Comparison of ENCODE assay signal across 7 mouse cellular contexts in genomic region chr6:124993876-124994275, GRCm38 (mm10). TPM values are rescaled to one million over a fixed set of nuclear protein-coding genes. Genes with fewer than 3 reads are reported as not detected.
DNase-seq lines count a peak whose midpoint lies in the region; ATAC-seq and TF ChIP-seq lines count a peak whose summit lies in the region.

No protein-coding gene starts in this region.

- peak overlapping the region; percentile 29; the same call in 1 of the 2 replicates for H3K4me2 ChIP-seq in hindbrain, embryonic 13.5 days
- H3K4me2 ChIP-seq in neural tube, embryonic 13.5 days: peak overlapping the region; percentile 31

- no peak for TF ChIP-seq POLR2A in brain, embryonic 14.5 days (IDR thresholded peaks at IDR 0.05; ENCODE audit: borderline replicate concordance, extremely low read depth, insufficient read depth, insufficient read length, poor library complexity, severe bottlenecking)

- peak overlapping the region; percentile 55; the same call in 1 of the 2 replicates for H3K9ac ChIP-seq in hindbrain, embryonic 13.5 days
- H3K9ac ChIP-seq in neural tube, embryonic 13.5 days: peak overlapping the region; percentile 61

- DNase-seq in left cerebral cortex, postnatal 14 days (ENCODE audit: low spot score in 2 of 2): peak; percentile 30 to 58
- no peak for DNase-seq in left cerebral cortex, postnatal 36 days (ENCODE audit: low spot score in 2 of 2)
- peak; percentile 55 for DNase-seq in brain, embryonic 14.5 days (ENCODE audit: low read depth)
- DNase-seq in frontal cortex, postnatal 14 days (ENCODE audit: low spot score in 2 of 2): no peak
- no peak for DNase-seq in gastrocnemius, postnatal 36 days

- 13% methylated on average over 11 of the region's 11 CpGs for WGBS in hindbrain, embryonic 13.5 days
- 12% methylated on average over 11 of the region's 11 CpGs for WGBS in neural tube, embryonic 13.5 days

- peak overlapping the region; percentile 14 for H3K4me3 ChIP-seq in hindbrain, embryonic 13.5 days
- 0 out of 2 replicates have a peak overlapping the region, but pooled peaks have one; percentile 9 for H3K4me3 ChIP-seq in neural tube, embryonic 13.5 days

- H3K4me1 ChIP-seq in hindbrain, embryonic 13.5 days (replicated peaks): peaks cover 34% of the 10 kb centered on the region
- peaks cover 31% of the 10 kb centered on the region for H3K4me1 ChIP-seq in neural tube, embryonic 13.5 days (replicated peaks)

- H3K27me3 ChIP-seq in hindbrain, embryonic 13.5 days: peaks cover 62% of the 10 kb centered on the region
- H3K27me3 ChIP-seq in neural tube, embryonic 13.5 days: peaks cover 66% of the 10 kb centered on the region

- peak; percentile 35; the same call in 1 of the 2 replicates for TF ChIP-seq CTCF in brain, embryonic 14.5 days (IDR thresholded peaks at IDR 0.05; ENCODE audit: borderline replicate concordance, extremely low read depth, insufficient read depth, insufficient read length)

- ATAC-seq in hindbrain, embryonic 13.5 days (ENCODE audit: low FRiP score): no peak
- ATAC-seq in neural tube, embryonic 13.5 days (ENCODE audit: low read depth): no peak

- H3K9me3 ChIP-seq in hindbrain, embryonic 13.5 days: no peaks in the 10 kb centered on the region
- peaks cover 8% of the 10 kb centered on the region; the same call in 1 of the 2 replicates for H3K9me3 ChIP-seq in neural tube, embryonic 13.5 days

- 0 out of 2 replicates have a peak, but pooled peaks cover under 1% of the 10 kb centered on the region for H3K36me3 ChIP-seq in hindbrain, embryonic 13.5 days
- H3K36me3 ChIP-seq in neural tube, embryonic 13.5 days: no peaks in the 10 kb centered on the region

- H3K27ac ChIP-seq in hindbrain, embryonic 13.5 days: no peak overlapping the region
- H3K27ac ChIP-seq in neural tube, embryonic 13.5 days (replicated peaks): no peak overlapping the region

- intact Hi-C loops in left cerebral cortex, postnatal 14 days (cut with DNase I): no loop called here
- intact Hi-C loops in left cerebral cortex, postnatal 36 days (cut with DNase I): no loop called here
- intact Hi-C loops in gastrocnemius, postnatal 36 days (cut with DNase I): no loop called here

RNA-seq across cellular contexts. Expression of gene Pianp, which starts 2.6 kb away (rescaled TPM):
- total RNA-seq in left cerebral cortex, postnatal 14 days (2021): 100 to 1,000 TPM; 130 to 142 TPM
- total RNA-seq in left cerebral cortex, postnatal 36 days (2021): 100 to 1,000 TPM; 179 to 184 TPM
- 49.8 and 68.1 TPM in 2 replicates for polyA plus RNA-seq in brain, embryonic 14.5 days (2012; rRNA removed)
- polyA plus RNA-seq in hindbrain, embryonic 13.5 days (2015; fragmentation: Nextera tagmentation; extraction: Ambion mirVana): 29.3 and 31.6 TPM in 2 replicates
- 28.4 and 28.9 TPM in 2 replicates for polyA plus RNA-seq in neural tube, embryonic 13.5 days (2015; fragmentation: Nextera tagmentation; extraction: Ambion mirVana)
- total RNA-seq in gastrocnemius, postnatal 36 days (2021): 1 to 10 TPM in 1 of 2 experiments, under 1 TPM in 1; 0.10 to 1.3 TPM

RNA-seq across cellular contexts. Expression of gene Zfp384, which starts 15.1 kb away (rescaled TPM):
- 10 to 100 TPM; 41.7 to 42.6 TPM for total RNA-seq in left cerebral cortex, postnatal 14 days (2021)
- total RNA-seq in left cerebral cortex, postnatal 36 days (2021): 10 to 100 TPM; 33.3 to 52.7 TPM
- 107 and 118 TPM in 2 replicates for polyA plus RNA-seq in brain, embryonic 14.5 days (2012; rRNA removed)
- 17.7 and 20.4 TPM in 2 replicates for polyA plus RNA-seq in hindbrain, embryonic 13.5 days (2015; fragmentation: Nextera tagmentation; extraction: Ambion mirVana)
- polyA plus RNA-seq in neural tube, embryonic 13.5 days (2015; fragmentation: Nextera tagmentation; extraction: Ambion mirVana): 20.0 and 23.2 TPM in 2 replicates
- 10 to 100 TPM; 20.3 to 22.8 TPM for total RNA-seq in gastrocnemius, postnatal 36 days (2021)

RNA-seq across cellular contexts. Expression of gene Cops7a, which starts 28.5 kb away (rescaled TPM):
- total RNA-seq in left cerebral cortex, postnatal 14 days (2021): 100 to 1,000 TPM; 140 to 142 TPM
- 100 to 1,000 TPM; 153 to 170 TPM for total RNA-seq in left cerebral cortex, postnatal 36 days (2021)
- 130 and 170 TPM in 2 replicates for polyA plus RNA-seq in brain, embryonic 14.5 days (2012; rRNA removed)
- polyA plus RNA-seq in hindbrain, embryonic 13.5 days (2015; fragmentation: Nextera tagmentation; extraction: Ambion mirVana): 89.3 and 94.5 TPM in 2 replicates
- 85.4 and 96.4 TPM in 2 replicates for polyA plus RNA-seq in neural tube, embryonic 13.5 days (2015; fragmentation: Nextera tagmentation; extraction: Ambion mirVana)
- total RNA-seq in gastrocnemius, postnatal 36 days (2021): 100 to 1,000 TPM in 1 of 2 experiments, 10 to 100 TPM in 1; 98.3 to 107 TPM

RNA-seq across cellular contexts. Expression of gene Ing4, which starts 45.7 kb away (rescaled TPM):
- total RNA-seq in left cerebral cortex, postnatal 14 days (2021): 10 to 100 TPM; 60.8 to 61.1 TPM
- 10 to 100 TPM; 55.2 to 63.9 TPM for total RNA-seq in left cerebral cortex, postnatal 36 days (2021)
- 127 and 169 TPM in 2 replicates for polyA plus RNA-seq in brain, embryonic 14.5 days (2012; rRNA removed)
- polyA plus RNA-seq in hindbrain, embryonic 13.5 days (2015; fragmentation: Nextera tagmentation; extraction: Ambion mirVana): 168 and 175 TPM in 2 replicates
- 147 and 148 TPM in 2 replicates for polyA plus RNA-seq in neural tube, embryonic 13.5 days (2015; fragmentation: Nextera tagmentation; extraction: Ambion mirVana)
- total RNA-seq in gastrocnemius, postnatal 36 days (2021): 10 to 100 TPM; 26.4 to 31.1 TPM

RNA-seq across cellular contexts. Expression of gene Acrbp, which starts 55.6 kb away (rescaled TPM):
- total RNA-seq in left cerebral cortex, postnatal 14 days (2021): 1 to 10 TPM; 5.7 to 9.0 TPM
- total RNA-seq in left cerebral cortex, postnatal 36 days (2021): 10 to 100 TPM in 1 of 2 experiments, 1 to 10 TPM in 1; 8.3 to 13.4 TPM
- polyA plus RNA-seq in brain, embryonic 14.5 days (2012; rRNA removed): 29.5 and 32.6 TPM in 2 replicates
- 17.5 and 19.7 TPM in 2 replicates for polyA plus RNA-seq in hindbrain, embryonic 13.5 days (2015; fragmentation: Nextera tagmentation; extraction: Ambion mirVana)
- polyA plus RNA-seq in neural tube, embryonic 13.5 days (2015; fragmentation: Nextera tagmentation; extraction: Ambion mirVana): 19.0 and 21.0 TPM in 2 replicates
- total RNA-seq in gastrocnemius, postnatal 36 days (2021): 1 to 10 TPM; 2.5 to 2.7 TPM

Comparison
In these comparisons a context has a peak if more than half of its experiments do, and no peak if none do; other contexts are left out.
1. DNase-seq: peak in left cerebral cortex, postnatal 14 days (2 of 2) and brain, embryonic 14.5 days (single experiment); none in left cerebral cortex, postnatal 36 days (0 of 2), frontal cortex, postnatal 14 days (0 of 2) and gastrocnemius, postnatal 36 days (0 of 2).
2. RNA of gene Pianp, which starts 2.6 kb away (total RNA-seq): 179 to 184 TPM in left cerebral cortex, postnatal 36 days and 130 to 142 TPM in left cerebral cortex, postnatal 14 days; 0.10 to 1.3 TPM in gastrocnemius, postnatal 36 days; every median in the first group is over 10 times any median in the second.